Mouse (Mus musculus) cerebellum, adult (tissue): ENCODE data around the gene Cwc22.

ENCODE experiments used
- ATAC-seq: cut with Nextera tagmentation; 2 replicates; pipeline ENCODE4 v1.9.2; 2017; ENCODE audit warnings: mild to moderate bottlenecking, moderate library complexity, mixed read lengths; ENCODE audit not compliant: insufficient number of reproducible peaks, low FRiP score, low TSS enrichment

Gene Cwc22

GRCm38 (mm10) chr2:77928352-77928751 is 17.8 kb downstream of the Cwc22 start:
- ATAC-seq: no peak

GRCm38 (mm10) chr2:77926468-77926867 is 19.7 kb downstream of the Cwc22 start:
- ATAC-seq: peak; percentile 77

- ATAC-seq: no peak
Observed at GRCm38 (mm10) chr2:77925997-77926396, 20.2 kb downstream of the Cwc22 start.

- ATAC-seq: peak; percentile 96
Observed at GRCm38 (mm10) chr2:77925187-77925924, 20.8 kb downstream of the Cwc22 start.

GRCm38 (mm10) chr2:77924003-77924402 is 22.2 kb downstream of the Cwc22 start:
- no peak for ATAC-seq

- no peak for ATAC-seq
Observed at GRCm38 (mm10) chr2:77923182-77923581, 23.0 kb downstream of the Cwc22 start.

- no peak for ATAC-seq
Observed at GRCm38 (mm10) chr2:77921307-77921706, 24.9 kb downstream of the Cwc22 start.

- no peak for ATAC-seq
Observed at GRCm38 (mm10) chr2:77920621-77921020, 25.6 kb downstream of the Cwc22 start.

GRCm38 (mm10) chr2:77918474-77918873 is 27.7 kb downstream of the Cwc22 start:
- no peak for ATAC-seq

GRCm38 (mm10) chr2:77918006-77918405 is 28.2 kb downstream of the Cwc22 start:
- peak; percentile 61 for ATAC-seq

- no peak for ATAC-seq
Observed at GRCm38 (mm10) chr2:77917360-77917734, 28.8 kb downstream of the Cwc22 start.

GRCm38 (mm10) chr2:77916586-77917359 is 29.4 kb downstream of the Cwc22 start:
- ATAC-seq: no peak

GRCm38 (mm10) chr2:77915187-77915586 is 31.0 kb downstream of the Cwc22 start:
- no peak for ATAC-seq

GRCm38 (mm10) chr2:77913628-77914027 is 32.5 kb downstream of the Cwc22 start:
- ATAC-seq: peak; percentile 75

- ATAC-seq: no peak
Observed at GRCm38 (mm10) chr2:77912197-77912596, 34.0 kb downstream of the Cwc22 start.

GRCm38 (mm10) chr2:77911452-77911851 is 34.7 kb downstream of the Cwc22 start:
- ATAC-seq: no peak

GRCm38 (mm10) chr2:77910216-77910615 is 36.0 kb downstream of the Cwc22 start:
- ATAC-seq: no peak

GRCm38 (mm10) chr2:77907164-77907563 is 39.0 kb downstream of the Cwc22 start:
- no peak for ATAC-seq

GRCm38 (mm10) chr2:77905023-77905422 is 41.2 kb downstream of the Cwc22 start:
- ATAC-seq: no peak

- no peak for ATAC-seq
Observed at GRCm38 (mm10) chr2:77904495-77904894, 41.7 kb downstream of the Cwc22 start.

- ATAC-seq: no peak
Observed at GRCm38 (mm10) chr2:77903979-77904378, 42.2 kb downstream of the Cwc22 start.

- no peak for ATAC-seq
Observed at GRCm38 (mm10) chr2:77903098-77903497, 43.1 kb downstream of the Cwc22 start.
